Mouse (Mus musculus): ENCODE results near the gene Scamp4.
"Not testable (repeated sequence)": the region's sequence is repeated elsewhere in the genome, so short reads cannot be mapped to it uniquely, and the experiment has no call there.

Scamp4 gene

DNA sequence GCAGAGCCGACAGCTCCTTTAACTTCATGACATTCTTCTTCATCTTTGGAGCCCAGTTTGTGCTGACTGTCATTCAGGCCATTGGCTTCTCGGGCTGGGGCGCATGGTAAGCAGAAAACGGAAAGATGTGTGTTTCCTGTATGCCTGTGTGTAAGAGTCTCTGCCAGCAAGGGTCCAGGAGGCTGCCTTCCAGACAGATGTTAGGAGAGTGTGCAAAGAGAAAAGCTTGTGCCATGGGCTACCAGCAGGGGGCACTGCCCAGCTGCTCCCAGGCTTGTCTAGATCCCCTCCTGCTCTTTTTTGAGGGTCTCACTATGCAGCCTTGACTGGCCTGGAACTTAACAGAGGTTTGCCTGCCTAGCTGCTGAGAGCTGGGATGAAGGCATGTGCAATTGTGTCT is 8.4 kb downstream of the Scamp4 start:
- peak; percentile 72 for DNase-seq

- no peak for DNase-seq
Measured at GRCm38 (mm10) chr10:80611905-80612304, 9.2 kb downstream of the Scamp4 start.

GRCm38 (mm10) chr10:80613821-80614220 is 11.1 kb downstream of the Scamp4 start:
- DNase-seq, result no peak

GRCm38 (mm10) chr10:80614351-80614750 is 11.7 kb downstream of the Scamp4 start:
- DNase-seq, result no peak

- peak; percentile 76 for DNase-seq
Measured at GRCm38 (mm10) chr10:80618181-80618580, 15.5 kb downstream of the Scamp4 start.

GRCm38 (mm10) chr10:80619465-80620244 is 17.0 kb downstream of the Scamp4 start:
- no peak for DNase-seq

GRCm38 (mm10) chr10:80620365-80620764 is 17.7 kb downstream of the Scamp4 start:
- no peak for DNase-seq

DNA sequence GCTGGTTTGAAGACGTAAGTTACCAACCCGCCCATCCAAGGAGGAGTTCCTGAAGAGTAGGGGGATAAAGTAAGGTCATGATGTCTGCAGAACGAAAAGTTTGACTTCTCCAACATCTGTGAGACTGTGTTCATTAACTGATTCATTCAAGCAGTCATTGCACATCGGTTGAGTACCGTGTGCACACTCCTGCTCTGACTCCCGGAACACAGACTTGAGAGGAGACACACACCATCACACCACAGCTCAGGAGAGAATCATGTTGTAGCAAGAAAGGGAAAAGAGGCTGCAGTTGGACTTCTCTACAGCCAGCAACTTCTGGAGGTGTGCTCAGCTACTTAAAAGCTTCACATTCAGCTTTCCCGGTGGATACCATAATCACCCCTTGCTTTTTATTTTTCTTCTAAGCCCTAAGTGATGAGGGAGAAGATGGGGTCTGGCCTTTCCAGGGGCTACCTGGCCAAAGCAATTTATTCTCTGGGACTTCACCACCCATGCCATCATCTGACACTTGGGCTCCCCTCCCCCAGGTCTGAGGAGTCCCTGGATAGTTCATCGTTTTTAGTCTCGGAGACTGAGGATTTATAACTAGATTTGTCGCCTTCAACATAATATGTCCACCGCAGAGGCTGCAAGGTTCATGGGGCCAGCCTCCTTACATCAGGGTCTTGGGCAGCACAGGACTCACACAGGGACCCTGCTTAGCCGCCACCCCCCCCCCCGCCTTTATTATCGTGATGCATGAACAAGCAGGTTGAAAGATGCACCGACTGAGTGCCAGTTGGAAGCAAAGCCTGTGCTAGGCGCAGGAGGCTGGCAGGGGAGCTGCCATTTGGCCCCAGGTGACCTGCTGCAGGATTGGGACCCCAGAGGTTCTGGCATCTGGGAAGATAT is 18.4 kb downstream of the Scamp4 start:
- no peak for DNase-seq

GRCm38 (mm10) chr10:80621690-80621939 is 18.9 kb downstream of the Scamp4 start:
- no peak for DNase-seq

- peak; percentile 100 for DNase-seq
Measured at GRCm38 (mm10) chr10:80621940-80622660, 19.4 kb downstream of the Scamp4 start.

DNA sequence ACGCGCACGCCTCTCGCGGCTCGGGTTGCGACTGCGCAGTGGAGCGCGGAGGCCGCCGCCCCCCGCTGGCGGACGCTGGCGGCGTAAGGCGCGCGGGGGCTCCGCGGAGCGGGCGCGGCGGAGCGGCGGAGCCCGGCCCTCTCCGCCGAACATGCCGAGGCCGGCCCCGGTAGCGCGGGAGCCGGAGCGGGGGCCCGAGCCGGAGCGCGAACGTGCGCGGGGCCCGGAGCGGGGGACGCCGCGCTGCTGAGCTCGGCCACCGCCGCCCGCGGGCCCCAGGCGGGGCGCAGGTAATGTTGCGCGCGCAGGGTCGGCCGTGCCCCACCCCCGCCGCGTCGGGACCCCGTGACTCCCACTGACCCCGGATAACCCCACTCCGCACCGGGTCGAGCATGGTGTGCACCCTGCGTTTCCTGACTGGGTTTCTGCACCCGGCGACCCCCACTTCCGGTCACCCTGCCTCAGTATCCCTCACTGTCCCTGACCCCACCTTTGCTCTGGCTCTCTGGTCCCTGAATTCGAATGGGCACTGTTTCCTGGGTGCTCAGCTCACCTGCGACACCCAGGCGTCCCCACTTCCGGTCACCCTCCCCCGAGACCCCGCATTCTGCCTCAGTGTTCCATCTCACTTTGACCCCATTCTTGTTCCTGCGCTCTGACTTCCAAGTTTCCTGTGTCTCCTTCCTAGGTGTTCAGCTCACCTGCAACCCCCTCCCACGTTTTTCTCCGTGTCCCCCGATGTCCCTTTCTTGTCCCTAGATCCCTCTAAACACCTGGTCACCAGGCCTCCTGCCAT is 20.2 kb downstream of the Scamp4 start, which contains the start of gene Csnk1g2:
Csnk1g2 (plus strand) TSS at position 178 of the 796 bp plus-strand sequence.
- DNase-seq, result peak; percentile 56

GRCm38 (mm10) chr10:80623457-80624191 is 21.0 kb downstream of the Scamp4 start:
- peak; percentile 82 for DNase-seq

GRCm38 (mm10) chr10:80625764-80626163 is 23.1 kb downstream of the Scamp4 start:
- no peak for DNase-seq

- DNase-seq, result no peak
Measured at GRCm38 (mm10) chr10:80627685-80628084, 25.0 kb downstream of the Scamp4 start.

DNA sequence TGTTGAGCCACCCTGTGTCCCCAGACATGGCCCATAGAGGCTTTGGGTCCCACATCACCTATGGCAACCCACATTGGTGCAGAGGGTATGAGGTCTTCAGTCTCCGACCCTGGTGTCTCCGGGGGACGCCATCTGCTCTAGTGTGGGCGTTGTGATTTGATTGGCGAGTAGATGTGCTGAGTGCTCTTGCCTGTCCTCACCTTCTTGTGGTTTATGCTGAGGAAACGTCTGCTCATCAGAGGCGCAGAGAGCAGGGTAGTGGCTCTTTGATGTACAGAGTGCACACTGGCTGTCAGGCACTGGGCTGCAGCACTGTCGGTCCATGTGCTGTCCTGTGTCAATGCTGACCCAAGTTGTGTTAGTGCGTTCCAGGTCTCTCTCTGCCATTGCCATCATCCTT is 26.3 kb downstream of the Scamp4 start:
- DNase-seq, result no peak

- no peak for DNase-seq
Measured at GRCm38 (mm10) chr10:80635345-80635744, 32.7 kb downstream of the Scamp4 start.

- DNase-seq, result no peak
Measured at GRCm38 (mm10) chr10:80646936-80647335, 44.3 kb downstream of the Scamp4 start.

DNA sequence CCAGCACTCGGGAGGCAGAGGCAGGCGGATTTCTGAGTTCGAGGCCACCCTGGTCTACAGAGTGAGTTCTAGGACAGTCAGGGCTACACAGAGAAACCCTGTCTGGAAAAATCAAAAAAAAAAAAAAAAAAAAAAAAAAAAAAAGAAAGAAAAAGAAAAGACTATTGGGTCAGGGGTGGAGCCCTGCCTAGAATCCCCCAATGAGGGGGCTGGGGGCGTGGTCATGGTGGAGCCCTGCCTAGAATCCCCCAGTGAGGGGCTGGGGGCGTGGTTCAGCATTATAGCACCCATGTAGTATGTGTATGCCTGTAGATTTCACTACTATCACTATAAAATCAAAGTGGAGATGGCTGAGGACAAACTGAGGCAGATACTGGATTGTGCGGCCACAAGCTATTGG is 47.2 kb downstream of the Scamp4 start:
- DNase-seq, result not testable (repeated sequence)

DNA sequence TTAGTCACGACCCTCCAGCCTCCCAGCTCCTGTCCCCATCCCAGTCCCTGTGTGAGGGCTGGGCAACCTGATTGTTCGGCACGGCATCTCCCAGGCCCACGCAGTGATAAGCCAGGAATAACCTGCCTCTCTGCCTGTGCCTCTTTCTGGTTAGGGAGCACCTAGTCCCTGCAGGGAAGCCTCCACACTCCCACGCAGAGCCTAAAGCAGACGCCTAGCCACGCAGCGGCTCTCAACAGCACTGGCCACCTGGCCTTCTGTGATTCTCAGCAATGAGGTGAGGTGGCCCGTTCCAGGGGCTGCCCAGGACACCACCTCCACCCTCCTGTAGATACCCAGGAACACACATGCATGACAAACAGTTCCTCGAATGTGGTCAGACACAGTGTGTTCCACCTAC is 47.7 kb downstream of the Scamp4 start:
- no peak for DNase-seq

DNA sequence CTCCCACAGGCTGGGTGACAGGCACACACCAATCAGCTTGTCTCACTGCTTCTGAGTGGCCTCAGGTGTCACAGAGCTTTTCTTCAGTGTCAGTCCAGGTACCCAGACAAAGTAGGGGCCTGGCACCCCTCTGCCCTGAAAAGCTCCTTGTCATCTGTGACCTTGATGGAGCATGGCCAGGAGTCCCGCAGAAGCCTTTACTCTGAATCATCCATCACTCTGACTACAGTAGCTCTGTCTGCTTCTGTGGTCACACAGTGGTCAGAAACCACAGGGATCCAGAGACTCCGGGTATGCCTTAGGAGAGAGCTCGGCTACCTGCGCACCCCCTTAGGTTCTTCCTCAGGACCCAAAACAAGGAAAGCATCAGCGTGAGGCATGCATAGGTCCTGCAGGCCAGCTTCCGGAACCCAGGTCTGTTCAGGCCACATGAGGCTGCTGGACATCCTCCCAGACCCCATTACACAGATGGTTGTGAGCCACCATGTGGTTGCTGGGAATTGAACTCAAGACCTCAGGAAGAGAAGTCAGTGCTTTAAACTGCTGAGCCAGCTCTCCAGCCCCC is 50.6 kb downstream of the Scamp4 start:
- DNase-seq, result no peak

- DNase-seq, result no peak
Measured at GRCm38 (mm10) chr10:80654866-80655265, 52.2 kb downstream of the Scamp4 start.

Data from lung, postnatal 36 days (tissue).